Comparison of ENCODE assay signal across 29 mouse cellular contexts in the genomic region with DNA sequence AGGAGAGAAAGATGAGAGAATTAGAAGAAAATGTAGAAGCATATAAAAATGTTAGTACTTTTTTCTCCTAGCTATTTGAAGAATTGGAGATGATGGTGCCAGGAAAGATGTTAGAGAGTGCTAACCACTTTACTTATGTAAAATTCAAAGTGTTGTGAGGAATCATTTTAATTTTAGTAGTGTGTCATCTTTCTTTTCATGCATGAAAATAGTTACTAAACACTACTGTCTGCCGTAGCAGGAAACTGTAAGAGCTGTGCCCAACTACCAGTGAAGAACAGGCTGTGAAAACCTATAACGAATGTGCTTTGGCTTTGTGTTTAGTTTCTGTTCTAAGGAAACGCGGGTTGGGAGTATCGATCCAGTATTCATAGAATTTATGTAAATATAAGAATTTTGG.
"Had no signal": no experiment of that assay in that cellular context is flagged by ENCODE, and none has a peak within 500 bp of the region (broad histone marks: within the 10 kb centered on the region; RNA-seq: fewer than 3 reads in every experiment).

No protein-coding gene starts in this region.

- H3K27ac ChIP-seq: embryonic facial prominence, embryonic 10.5 days; embryonic facial prominence, embryonic 12.5 days; embryonic facial prominence, embryonic 13.5 days; embryonic facial prominence, embryonic 15.5 days; forebrain, embryonic 10.5 days; forebrain, embryonic 12.5 days; forebrain, embryonic 13.5 days; forebrain, embryonic 15.5 days; gastrocnemius, adult 2 months; heart, adult 2 months had no signal

- H3K4me3 ChIP-seq: embryonic facial prominence, embryonic 10.5 days; embryonic facial prominence, embryonic 12.5 days; embryonic facial prominence, embryonic 13.5 days; embryonic facial prominence, embryonic 15.5 days; erythroblast, embryonic 14.5 days; forebrain, embryonic 10.5 days; forebrain, embryonic 12.5 days; forebrain, embryonic 13.5 days; forebrain, embryonic 15.5 days; gastrocnemius, adult 2 months; heart, adult 2 months had no signal

- ATAC-seq: forebrain, embryonic 13.5 days; forebrain, embryonic 14.5 days; forebrain, embryonic 15.5 days; forebrain, embryonic 16.5 days; forebrain, postnatal 0 days had no signal

- H3K4me1 ChIP-seq: embryonic facial prominence, embryonic 10.5 days; embryonic facial prominence, embryonic 12.5 days; embryonic facial prominence, embryonic 13.5 days; embryonic facial prominence, embryonic 15.5 days; forebrain, embryonic 10.5 days; forebrain, embryonic 12.5 days; forebrain, embryonic 13.5 days; forebrain, embryonic 15.5 days had no signal

- DNase-seq: cerebellum, adult 2 months; cerebellum, adult 8-10 months; cerebellum, adult 9-10 months; cerebellum, adult 9-11 months; cerebellum, postnatal 10 days; cerebellum, postnatal 14 days; cerebellum, postnatal 25 days; cerebellum, postnatal 36 days; embryo, embryonic 11 days; forebrain, postnatal 0 days; gastrocnemius, adult 2 months; gastrocnemius, postnatal 10 days; gastrocnemius, postnatal 14 days; gastrocnemius, postnatal 25 days; gastrocnemius, postnatal 36 days; heart, adult 11 months; heart, adult 18-20 months; heart, adult 2 months had no signal

- H3K36me3 ChIP-seq: embryonic facial prominence, embryonic 10.5 days; embryonic facial prominence, embryonic 12.5 days; embryonic facial prominence, embryonic 13.5 days; embryonic facial prominence, embryonic 15.5 days; forebrain, embryonic 10.5 days; forebrain, embryonic 12.5 days; forebrain, embryonic 15.5 days had no signal

- H3K27me3 ChIP-seq: embryonic facial prominence, embryonic 12.5 days; embryonic facial prominence, embryonic 13.5 days; embryonic facial prominence, embryonic 15.5 days; forebrain, embryonic 12.5 days; forebrain, embryonic 13.5 days; forebrain, embryonic 15.5 days had no signal
